Mouse (Mus musculus) hindbrain, embryonic 12.5 days (tissue): Measurements from ENCODE around the gene Adamtsl3. TPM values are rescaled to one million over a fixed set of nuclear protein-coding genes. Genes with fewer than 3 reads are reported as not detected.

Experiments used
- ATAC-seq: fragments of 200-750 bp; cut with Nextera tagmentation; 2 replicates; pipeline ENCODE4 v1.8.0; 2017; ENCODE audit warnings: moderate TSS enrichment; ENCODE audit not compliant: low FRiP score
- H3K27ac ChIP-seq: fragments of 300-500 bp; sonication (generic); 2 replicates; pipeline ENCODE4 v1.5.1; 2016; ENCODE audit warnings: mild to moderate bottlenecking
- H3K27me3 ChIP-seq: fragments of 300-500 bp; sonication (generic); 2 replicates; pipeline ENCODE4 v1.6.1; 2016; ENCODE audit warnings: mild to moderate bottlenecking
- H3K36me3 ChIP-seq: fragments of 300-500 bp; sonication (generic); 2 replicates; pipeline ENCODE4 v1.6.1; 2016; ENCODE audit warnings: mild to moderate bottlenecking
- H3K4me1 ChIP-seq: fragments of 300-500 bp; sonication (generic); 2 replicates; pipeline ENCODE4 v1.6.1; 2016
- H3K4me2 ChIP-seq: fragments of 300-500 bp; sonication (generic); replicated peaks from 2 replicates; pipeline ENCODE4 v1.6.1; 2016; ENCODE audit warnings: mild to moderate bottlenecking
- H3K4me3 ChIP-seq: fragments of 300-500 bp; sonication (generic); 2 replicates; pipeline ENCODE4 v1.5.1; 2016; ENCODE audit warnings: mild to moderate bottlenecking
- H3K9ac ChIP-seq: fragments of 300-500 bp; sonication (generic); 2 replicates; pipeline ENCODE4 v1.6.1; 2016; ENCODE audit warnings: mild to moderate bottlenecking, moderate library complexity
- H3K9me3 ChIP-seq: fragments of 300-500 bp; sonication (generic); replicated peaks from 2 replicates; pipeline ENCODE4 v1.6.1; 2016; ENCODE audit warnings: mild to moderate bottlenecking
- WGBS: fragments of 180-500 bp; shearing (Covaris S2); methylation state at CpG from one replicate; pipeline ENCODE4 v1.1.7; 2016; 5-methylcytosine and 5-hydroxymethylcytosine counted together
- polyA plus RNA-seq: library from polyadenylated mRNA; unstranded; fragments of >200 nt; fragmentation: Nextera tagmentation; extraction: Ambion mirVana; gene quantifications from 2 replicates; pipeline ENCODE4 v1.2.1, GENCODE M21; 2016

Gene Adamtsl3
- polyA plus RNA-seq, 1 experiment from 2014 or later: 2.0 TPM

GRCm38 (mm10) chr7:82552005-82552404 lies 216.5 kb downstream of the Adamtsl3 start:
- no peaks in the 10 kb centered on the region for H3K4me1 ChIP-seq
- no peak for ATAC-seq
- H3K4me2 ChIP-seq: no peak overlapping the region
- no peak overlapping the region for H3K4me3 ChIP-seq
- no peaks in the 10 kb centered on the region for H3K27me3 ChIP-seq
- H3K36me3 ChIP-seq: no peaks in the 10 kb centered on the region
- no peak overlapping the region for H3K9ac ChIP-seq
- H3K27ac ChIP-seq: no peak overlapping the region
- 81% methylated on average over 1 of the region's 1 CpGs for WGBS
- H3K9me3 ChIP-seq: no peaks in the 10 kb centered on the region

- H3K36me3 ChIP-seq: no peaks in the 10 kb centered on the region
- no peak overlapping the region for H3K27ac ChIP-seq
- H3K4me3 ChIP-seq: no peak overlapping the region
- H3K9ac ChIP-seq: no peak overlapping the region
- 69% methylated on average over 5 of the region's 5 CpGs for WGBS
- H3K4me2 ChIP-seq: no peak overlapping the region
- no peak for ATAC-seq
- no peaks in the 10 kb centered on the region; the same call in 1 of the 2 replicates for H3K9me3 ChIP-seq
- no peaks in the 10 kb centered on the region for H3K27me3 ChIP-seq
- H3K4me1 ChIP-seq: no peaks in the 10 kb centered on the region
Measured at GRCm38 (mm10) chr7:82555803-82556202, 220.3 kb downstream of the Adamtsl3 start.

- Histone ChIP-seq H3K36me3 (no peaks in the 10 kb centered on the region), H3K9me3 (no peaks in the 10 kb centered on the region; the same call in 1 of the 2 replicates), H3K27me3 (no peaks in the 10 kb centered on the region), H3K4me1 (no peaks in the 10 kb centered on the region), H3K9ac (no peak overlapping the region), H3K4me3 (no peak overlapping the region), H3K4me2 (no peak overlapping the region), H3K27ac (no peak overlapping the region)
- WGBS: 81% methylated on average over 10 of the region's 10 CpGs
- ATAC-seq: no peak
Measured at GRCm38 (mm10) chr7:82556417-82556816, 220.9 kb downstream of the Adamtsl3 start.

GRCm38 (mm10) chr7:82557111-82557510 lies 221.6 kb downstream of the Adamtsl3 start:
- no peak overlapping the region for H3K27ac ChIP-seq
- no peak overlapping the region for H3K4me3 ChIP-seq
- 77% methylated on average over 11 of the region's 11 CpGs for WGBS
- H3K4me2 ChIP-seq: no peak overlapping the region
- H3K27me3 ChIP-seq: no peaks in the 10 kb centered on the region
- H3K9ac ChIP-seq: no peak overlapping the region
- no peak for ATAC-seq
- no peaks in the 10 kb centered on the region for H3K36me3 ChIP-seq
- no peaks in the 10 kb centered on the region for H3K4me1 ChIP-seq
- H3K9me3 ChIP-seq: no peaks in the 10 kb centered on the region; the same call in 1 of the 2 replicates

- no peak overlapping the region for H3K27ac ChIP-seq
- H3K4me1 ChIP-seq: no peaks in the 10 kb centered on the region
- no peak overlapping the region for H3K4me3 ChIP-seq
- H3K9me3 ChIP-seq: no peaks in the 10 kb centered on the region
- no peak overlapping the region for H3K4me2 ChIP-seq
- H3K36me3 ChIP-seq: no peaks in the 10 kb centered on the region
- 46% methylated on average over 8 of the region's 8 CpGs for WGBS
- H3K27me3 ChIP-seq: no peaks in the 10 kb centered on the region
- ATAC-seq: no peak
- H3K9ac ChIP-seq: no peak overlapping the region
Measured at GRCm38 (mm10) chr7:82566688-82567087, 231.2 kb downstream of the Adamtsl3 start.

GRCm38 (mm10) chr7:82567811-82568210 lies 232.3 kb downstream of the Adamtsl3 start:
- Histone ChIP-seq H3K4me3 (no peak overlapping the region), H3K36me3 (no peaks in the 10 kb centered on the region), H3K9ac (no peak overlapping the region), H3K4me2 (no peak overlapping the region), H3K4me1 (no peaks in the 10 kb centered on the region), H3K27me3 (no peaks in the 10 kb centered on the region), H3K27ac (no peak overlapping the region), H3K9me3 (no peaks in the 10 kb centered on the region)
- WGBS: 94% methylated on average over 3 of the region's 3 CpGs
- no peak for ATAC-seq

- 78% methylated on average over 1 of the region's 1 CpGs for WGBS
- Histone ChIP-seq H3K9me3 (no peaks in the 10 kb centered on the region), H3K4me3 (no peak overlapping the region), H3K4me2 (no peak overlapping the region), H3K4me1 (no peaks in the 10 kb centered on the region), H3K9ac (no peak overlapping the region), H3K27me3 (no peaks in the 10 kb centered on the region), H3K36me3 (no peaks in the 10 kb centered on the region), H3K27ac (no peak overlapping the region)
- no peak for ATAC-seq
Measured at GRCm38 (mm10) chr7:82572981-82573380, 237.5 kb downstream of the Adamtsl3 start.

- H3K27me3 ChIP-seq: no peaks in the 10 kb centered on the region
- ATAC-seq: no peak
- 85% methylated on average over 3 of the region's 3 CpGs for WGBS
- no peaks in the 10 kb centered on the region for H3K36me3 ChIP-seq
- H3K4me3 ChIP-seq: no peak overlapping the region
- H3K4me2 ChIP-seq: no peak overlapping the region
- no peaks in the 10 kb centered on the region for H3K9me3 ChIP-seq
- H3K4me1 ChIP-seq: 0 out of 2 replicates have a peak, but pooled peaks cover 2% of the 10 kb centered on the region
- no peak overlapping the region for H3K27ac ChIP-seq
- H3K9ac ChIP-seq: no peak overlapping the region
Measured at GRCm38 (mm10) chr7:82580007-82580406, 244.5 kb downstream of the Adamtsl3 start.

GRCm38 (mm10) chr7:82581802-82582201 lies 246.3 kb downstream of the Adamtsl3 start:
- no peaks in the 10 kb centered on the region for H3K9me3 ChIP-seq
- H3K4me3 ChIP-seq: no peak overlapping the region
- no peaks in the 10 kb centered on the region for H3K27me3 ChIP-seq
- H3K36me3 ChIP-seq: no peaks in the 10 kb centered on the region
- WGBS: 68% methylated on average over 5 of the region's 5 CpGs
- no peak overlapping the region for H3K27ac ChIP-seq
- H3K9ac ChIP-seq: no peak overlapping the region
- H3K4me2 ChIP-seq: no peak overlapping the region
- H3K4me1 ChIP-seq: 0 out of 2 replicates have a peak, but pooled peaks cover 2% of the 10 kb centered on the region
- no peak for ATAC-seq

- no peak overlapping the region for H3K4me3 ChIP-seq
- no peaks in the 10 kb centered on the region for H3K9me3 ChIP-seq
- H3K4me1 ChIP-seq: 0 out of 2 replicates have a peak, but pooled peaks cover 2% of the 10 kb centered on the region
- H3K36me3 ChIP-seq: no peaks in the 10 kb centered on the region
- H3K4me2 ChIP-seq: no peak overlapping the region
- H3K27ac ChIP-seq: no peak overlapping the region
- WGBS: 87% methylated on average over 4 of the region's 4 CpGs
- no peak for ATAC-seq
- no peak overlapping the region for H3K9ac ChIP-seq
- H3K27me3 ChIP-seq: no peaks in the 10 kb centered on the region
Measured at GRCm38 (mm10) chr7:82582534-82582933, 247.0 kb downstream of the Adamtsl3 start.

- no peak for ATAC-seq
- Histone ChIP-seq H3K36me3 (no peaks in the 10 kb centered on the region), H3K4me1 (no peaks in the 10 kb centered on the region), H3K4me2 (no peak overlapping the region), H3K9ac (no peak overlapping the region), H3K27me3 (no peaks in the 10 kb centered on the region), H3K9me3 (no peaks in the 10 kb centered on the region), H3K4me3 (no peak overlapping the region), H3K27ac (no peak overlapping the region)
- WGBS: 89% methylated on average over 6 of the region's 6 CpGs
Measured at GRCm38 (mm10) chr7:82590931-82591330, 255.4 kb downstream of the Adamtsl3 start.

- Histone ChIP-seq H3K27me3 (no peaks in the 10 kb centered on the region), H3K36me3 (no peaks in the 10 kb centered on the region), H3K9me3 (no peaks in the 10 kb centered on the region), H3K9ac (no peak overlapping the region), H3K4me2 (no peak overlapping the region), H3K4me1 (peaks cover 5% of the 10 kb centered on the region; the same call in 1 of the 2 replicates), H3K27ac (no peak overlapping the region), H3K4me3 (no peak overlapping the region)
- no peak for ATAC-seq
- 75% methylated on average over 4 of the region's 4 CpGs for WGBS
Measured at GRCm38 (mm10) chr7:82602008-82602407, 266.5 kb downstream of the Adamtsl3 start.

- Histone ChIP-seq H3K9ac (no peak overlapping the region), H3K4me1 (peaks cover 5% of the 10 kb centered on the region; the same call in 1 of the 2 replicates), H3K27me3 (no peaks in the 10 kb centered on the region), H3K36me3 (no peaks in the 10 kb centered on the region), H3K4me2 (no peak overlapping the region), H3K4me3 (no peak overlapping the region), H3K27ac (no peak overlapping the region), H3K9me3 (no peaks in the 10 kb centered on the region)
- WGBS: 82% methylated on average over 6 of the region's 6 CpGs
- ATAC-seq: no peak
Measured at GRCm38 (mm10) chr7:82605425-82605824, 269.9 kb downstream of the Adamtsl3 start.
